Mouse (Mus musculus) olfactory bulb, adult 2 months (tissue): Measurements from ENCODE around the gene Irf1. TPM values are rescaled to one million over a fixed set of nuclear protein-coding genes. Genes with fewer than 3 reads are reported as not detected.

Source experiments
- H3K27ac ChIP-seq: fragments of 200-500 bp; 2 replicates; pipeline ENCODE4 v1.5.1; 2012; ENCODE audit warnings: low read depth, low read length; ENCODE audit not compliant: insufficient read depth
- H3K4me1 ChIP-seq: fragments of 200-500 bp; 2 replicates; pipeline ENCODE4 v1.6.1; 2012; ENCODE audit warnings: low read length; ENCODE audit not compliant: control insufficient read depth, insufficient read depth
- H3K4me3 ChIP-seq: fragments of 200-500 bp; 2 replicates; pipeline ENCODE4 v1.5.1; 2012; ENCODE audit warnings: mild to moderate bottlenecking, low read depth, low read length, moderate library complexity; ENCODE audit not compliant: insufficient read depth
- CTCF ChIP-seq: fragments of 200-500 bp; IDR thresholded peaks from 2 replicates; pipeline ENCODE4 v1.5.1; 2012; ENCODE audit warnings: low read depth, mild to moderate bottlenecking, low read length, moderate library complexity; ENCODE audit not compliant: insufficient read depth
- POLR2A ChIP-seq: fragments of 200-500 bp; IDR thresholded peaks from 2 replicates; pipeline ENCODE4 v1.6.1; 2012; ENCODE audit warnings: mild to moderate bottlenecking, low read depth, low read length, moderate library complexity; ENCODE audit not compliant: insufficient read depth
- WGBS: fragments of 180-500 bp; shearing (Covaris S2); methylation state at CpG from one replicate; pipeline ENCODE4 v1.1.7; 2018; 5-methylcytosine and 5-hydroxymethylcytosine counted together
- polyA plus RNA-seq: library from polyadenylated mRNA; stranded (reverse); fragments of >200 nt; gene quantifications from 2 replicates; pipeline ENCODE4 v1.2.4, GENCODE M21; 2012; ENCODE audit warnings: low replicate concordance; ENCODE audit not compliant: missing spikeins, insufficient read depth, insufficient read length

Gene Irf1
- polyA plus RNA-seq, 1 experiment = not detected

- Histone ChIP-seq H3K4me3 (no peak overlapping the region), H3K4me1 (peaks cover 9% of the 10 kb centered on the region), H3K27ac (no peak overlapping the region)
- TF ChIP-seq CTCF (no peak), POLR2A (no peak)
- WGBS = 89% methylated on average over 13 of the region's 13 CpGs
These were observed 1.2 kb upstream of the Irf1 start for GRCm38 (mm10) chr11:53768422-53769184.

GRCm38 (mm10) chr11:53769185-53769576 is 633 bp upstream of the Irf1 start:
- TF ChIP-seq CTCF (no peak), POLR2A (no peak)
- H3K27ac ChIP-seq = peak overlapping the region; percentile 53; the same call in 1 of the 2 replicates

GRCm38 (mm10) chr11:53770125-53770791 is 444 bp downstream of the Irf1 start:
- peak overlapping the region; percentile 63 for H3K4me3 ChIP-seq
- WGBS = under 1% methylated on average over 75 of the region's 75 CpGs
- peak overlapping the region; percentile 9; the same call in 1 of the 2 replicates for H3K27ac ChIP-seq
- H3K4me1 ChIP-seq = peaks cover 4% of the 10 kb centered on the region; the same call in 1 of the 2 replicates
- TF ChIP-seq POLR2A (0 out of 2 replicates have a peak, but pooled peaks have one; percentile 5), CTCF (no peak)

More at GRCm38 (mm10) chr11:53769185-53769576, 633 bp upstream of the Irf1 start:
- H3K4me3 ChIP-seq = peak overlapping the region; percentile 63
- H3K4me1 ChIP-seq = peaks cover 4% of the 10 kb centered on the region; the same call in 1 of the 2 replicates
- 76% methylated on average over 12 of the region's 12 CpGs for WGBS

GRCm38 (mm10) chr11:53771001-53771744 is 1.4 kb downstream of the Irf1 start:
- WGBS = 86% methylated on average over 11 of the region's 11 CpGs
- Histone ChIP-seq H3K4me3 (no peak overlapping the region), H3K4me1 (peaks cover 4% of the 10 kb centered on the region; the same call in 1 of the 2 replicates), H3K27ac (no peak overlapping the region)
- TF ChIP-seq POLR2A (no peak), CTCF (no peak)

GRCm38 (mm10) chr11:53772536-53772935 is 2.7 kb downstream of the Irf1 start:
- no peak for TF ChIP-seq POLR2A
- TF ChIP-seq CTCF = no peak
- peaks cover 4% of the 10 kb centered on the region; the same call in 1 of the 2 replicates for H3K4me1 ChIP-seq
- 90% methylated on average over 9 of the region's 9 CpGs for WGBS
- H3K4me3 ChIP-seq = no peak overlapping the region
- H3K27ac ChIP-seq = no peak overlapping the region

GRCm38 (mm10) chr11:53773087-53773486 is 3.3 kb downstream of the Irf1 start, which contains the start of gene Gm17334:
Gene Gm17334, minus strand, starts transcription at chr11:53773187.
- H3K4me1 ChIP-seq = peaks cover 4% of the 10 kb centered on the region; the same call in 1 of the 2 replicates
- H3K27ac ChIP-seq = no peak within 1 kb of the TSS
- TF ChIP-seq CTCF = no peak
- TF ChIP-seq POLR2A = no peak
- WGBS = 97% methylated on average over 5 of the region's 5 CpGs
- no peak within 1 kb of the TSS for H3K4me3 ChIP-seq

GRCm38 (mm10) chr11:53773641-53774360 is 4.0 kb downstream of the Irf1 start:
- no peak overlapping the region for H3K27ac ChIP-seq
- H3K4me1 ChIP-seq = peaks cover 4% of the 10 kb centered on the region; the same call in 1 of the 2 replicates
- 93% methylated on average over 16 of the region's 16 CpGs for WGBS
- no peak overlapping the region for H3K4me3 ChIP-seq
- no peak for TF ChIP-seq POLR2A
- no peak for TF ChIP-seq CTCF

GRCm38 (mm10) chr11:53774659-53775255 is 4.9 kb downstream of the Irf1 start:
- no peak overlapping the region for H3K27ac ChIP-seq
- TF ChIP-seq POLR2A (no peak), CTCF (no peak)
- H3K4me3 ChIP-seq = no peak overlapping the region
- 91% methylated on average over 13 of the region's 13 CpGs for WGBS
- peaks cover 4% of the 10 kb centered on the region; the same call in 1 of the 2 replicates for H3K4me1 ChIP-seq
